Mouse (Mus musculus): ENCODE data around the gene Necap1. TPM values are rescaled to one million over a fixed set of nuclear protein-coding genes. Genes with fewer than 3 reads are reported as not detected.

Gene Necap1
- 32.9 and 40.4 TPM in 2 replicates for total RNA-seq (2012; rRNA removed)

DNA sequence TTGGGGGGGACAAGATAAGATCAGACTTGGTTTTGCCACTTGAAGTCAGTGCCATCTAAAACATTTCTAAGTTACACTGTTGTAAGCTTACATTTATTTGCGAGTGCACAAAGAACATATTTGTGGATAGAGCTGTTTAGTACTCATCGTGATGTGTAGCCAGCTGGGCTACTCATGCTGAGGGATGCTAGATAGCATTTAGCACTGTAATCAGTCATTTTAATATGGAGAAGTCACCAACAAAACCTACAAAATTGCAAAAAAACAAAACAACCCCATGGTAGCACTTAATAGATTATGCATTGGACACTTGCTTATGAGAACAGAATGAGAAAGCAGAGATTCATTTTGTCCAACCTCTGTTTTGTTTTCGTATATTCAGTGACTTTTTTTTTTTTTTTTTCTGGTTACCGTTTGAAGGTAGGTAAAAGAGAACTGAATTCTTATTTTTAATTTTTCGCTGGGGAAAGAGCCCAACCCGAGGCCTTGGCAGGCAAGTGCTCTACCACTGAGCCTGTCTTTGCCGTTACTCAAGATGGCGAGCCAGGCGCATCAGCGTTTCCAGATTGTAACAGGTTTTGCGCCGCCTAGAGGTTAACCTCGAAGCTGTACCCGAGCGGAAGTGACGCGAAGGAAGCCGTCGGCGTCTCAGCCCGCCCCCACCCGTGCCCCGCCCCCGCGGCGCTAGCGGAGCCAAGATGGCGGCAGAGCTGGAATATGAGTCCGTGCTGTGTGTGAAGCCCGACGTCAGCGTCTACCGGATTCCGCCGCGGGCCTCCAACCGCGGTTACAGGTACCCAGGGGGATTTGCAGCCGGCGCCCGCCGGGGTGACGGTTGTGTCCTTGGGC lies at the start of gene Necap1:
TSS of gene Necap1 (plus strand) at position 604 of the 849 bp plus-strand sequence.
- Histone ChIP-seq H3K4me3 (ENCODE audit: insufficient read depth in 1 of 2, low read depth in 1 of 2, low read length in 2 of 2, poor library complexity in 1 of 2, severe bottlenecking in 1 of 2) (peak within 1 kb of the TSS; percentile 94 to 96), H3K36me3 (ENCODE audit: control insufficient read depth, insufficient read depth, low read length, poor library complexity, severe bottlenecking) (peaks cover 6% of the 10 kb centered on the region; the same call in 1 of the 2 replicates), H3K9me3 (ENCODE audit: control insufficient read depth, insufficient read depth, low read depth, low read length) (no peaks in the 10 kb centered on the region), H3K27ac (ENCODE audit: insufficient read depth, low read depth, low read length, poor library complexity, severe bottlenecking) (peak within 1 kb of the TSS; percentile 72; the same call in 1 of the 2 replicates), H3K4me1 (ENCODE audit: control insufficient read depth in 2 of 2, insufficient read depth in 2 of 2, low read length in 2 of 2, poor library complexity in 1 of 2) (no peaks in the 10 kb centered on the region), H3K9ac (ENCODE audit: insufficient read depth, low read depth, low read length, poor library complexity, severe bottlenecking) (peak within 1 kb of the TSS; percentile 98)
- peak; percentile 95 for DNase-seq (ENCODE audit: low read depth, low spot score)
- in situ Hi-C loops (cut with MboI; ENCODE audit: low sequenced_read_pairs in 2 of 2, unreplicated experiment in 2 of 2) = no loop called here
- TF ChIP-seq CHD2 (IDR thresholded peaks at IDR 0.05; ENCODE audit: low read depth, low read length) (no peak), MAFK (IDR thresholded peaks at IDR 0.05; ENCODE audit: insufficient read depth, low read depth, low read length) (0 out of 2 replicates have a peak, but pooled peaks have one; percentile 4), ZC3H11A (IDR thresholded peaks at IDR 0.05; ENCODE audit: borderline replicate concordance, low read depth, low read length) (0 out of 2 replicates have a peak, but pooled peaks have one; percentile 0), HCFC1 (IDR thresholded peaks at IDR 0.05; ENCODE audit: borderline replicate concordance, insufficient read depth, low read length) (peak; percentile 48; the same call in 1 of the 2 replicates), ZNF384 (IDR thresholded peaks at IDR 0.05; ENCODE audit: low read depth, low read length) (0 out of 2 replicates have a peak, but pooled peaks have one; percentile 44)

DNA sequence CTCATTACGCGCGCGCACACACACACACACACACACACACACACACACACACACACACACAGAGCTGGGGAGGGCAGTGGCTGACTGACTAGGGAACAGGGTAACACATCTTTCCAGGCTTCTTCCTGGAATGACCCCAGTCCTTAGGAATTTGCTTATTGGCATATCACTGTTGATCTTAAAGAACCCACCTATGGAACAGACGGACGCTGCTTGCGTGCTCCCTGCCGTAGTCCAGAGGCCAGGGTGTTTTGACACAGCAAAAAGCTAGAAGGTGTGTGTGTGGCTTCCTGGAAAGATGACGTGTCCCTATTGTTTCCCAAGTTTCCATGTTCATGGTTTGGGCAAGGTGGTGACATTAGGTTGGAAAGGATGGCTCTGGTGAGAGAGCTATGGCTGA lies 49.1 kb upstream of the Necap1 start:
- Histone ChIP-seq H3K9ac (ENCODE audit: insufficient read depth, low read depth, low read length, poor library complexity, severe bottlenecking) (no peak overlapping the region), H3K9me3 (ENCODE audit: control insufficient read depth, insufficient read depth, low read depth, low read length) (no peaks in the 10 kb centered on the region), H3K4me1 (ENCODE audit: control insufficient read depth in 2 of 2, insufficient read depth in 2 of 2, low read length in 2 of 2, poor library complexity in 1 of 2) (peaks cover 5 to 19% of the 10 kb centered on the region in 2 experiments; a peak in 3 of 4 replicates), H3K27ac (ENCODE audit: insufficient read depth, low read depth, low read length, poor library complexity, severe bottlenecking) (no peak overlapping the region), H3K4me3 (ENCODE audit: insufficient read depth in 1 of 2, low read depth in 1 of 2, low read length in 2 of 2, poor library complexity in 1 of 2, severe bottlenecking in 1 of 2) (no peak overlapping the region), H3K36me3 (ENCODE audit: control insufficient read depth, insufficient read depth, low read length, poor library complexity, severe bottlenecking) (no peaks in the 10 kb centered on the region)
- no peak for TF ChIP-seq HCFC1 (IDR thresholded peaks at IDR 0.05; ENCODE audit: borderline replicate concordance, insufficient read depth, low read length)
- no peak for TF ChIP-seq CHD2 (IDR thresholded peaks at IDR 0.05; ENCODE audit: low read depth, low read length)
- no peak for TF ChIP-seq ZNF384 (IDR thresholded peaks at IDR 0.05; ENCODE audit: low read depth, low read length)
- TF ChIP-seq MAFK (IDR thresholded peaks at IDR 0.05; ENCODE audit: insufficient read depth, low read depth, low read length) = no peak
- no peak for TF ChIP-seq ZC3H11A (IDR thresholded peaks at IDR 0.05; ENCODE audit: borderline replicate concordance, low read depth, low read length)
- in situ Hi-C loops (cut with MboI; ENCODE audit: low sequenced_read_pairs in 2 of 2, unreplicated experiment in 2 of 2) = no loop called here
- no peak for DNase-seq (ENCODE audit: low read depth, low spot score)

DNA sequence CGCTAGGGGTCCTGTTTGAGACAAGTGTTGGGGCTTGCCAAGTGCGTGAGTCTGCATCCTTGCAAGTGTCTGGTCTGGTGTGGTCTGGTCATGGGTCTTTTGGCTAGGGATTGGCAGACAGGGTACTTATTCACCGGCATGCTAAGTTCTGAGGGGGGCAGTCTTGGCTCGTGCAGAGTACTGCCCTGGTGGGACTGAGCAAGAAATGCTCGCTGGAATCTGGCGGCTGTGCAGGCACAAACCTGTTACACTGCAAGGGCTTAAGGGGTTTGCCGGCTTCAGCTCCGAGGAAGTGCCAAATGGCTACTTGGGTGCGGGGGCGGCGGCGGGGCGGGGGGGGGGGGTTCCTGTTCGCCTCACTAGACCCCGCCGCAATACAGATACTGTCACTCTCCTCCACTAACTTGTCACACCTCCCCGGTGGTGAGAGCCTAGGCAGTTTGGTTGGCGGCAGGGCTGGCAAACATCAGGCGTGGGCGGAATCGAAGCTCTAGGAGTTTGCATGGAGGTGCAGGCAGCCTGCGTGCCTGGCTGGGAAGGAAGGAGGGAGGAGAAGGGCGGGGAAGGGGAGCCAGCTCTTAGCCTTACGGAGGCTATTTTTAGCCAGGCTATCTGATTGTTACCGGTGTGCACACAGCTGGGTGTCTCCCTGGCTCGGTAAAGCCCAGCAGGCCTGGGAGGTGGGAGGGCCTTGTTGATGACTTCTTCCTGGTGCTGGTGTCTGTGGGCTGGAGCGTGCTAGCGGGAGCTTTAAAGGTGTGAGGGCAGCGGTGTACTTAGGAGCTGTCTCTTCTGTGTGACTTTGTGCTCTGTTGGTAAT lies 48.1 kb upstream of the Necap1 start:
- peak; percentile 70 for DNase-seq (ENCODE audit: low read depth, low spot score)
- TF ChIP-seq MAFK (IDR thresholded peaks at IDR 0.05; ENCODE audit: insufficient read depth, low read depth, low read length) (no peak), ZNF384 (IDR thresholded peaks at IDR 0.05; ENCODE audit: low read depth, low read length) (no peak), HCFC1 (IDR thresholded peaks at IDR 0.05; ENCODE audit: borderline replicate concordance, insufficient read depth, low read length) (no peak), ZC3H11A (IDR thresholded peaks at IDR 0.05; ENCODE audit: borderline replicate concordance, low read depth, low read length) (no peak), CHD2 (IDR thresholded peaks at IDR 0.05; ENCODE audit: low read depth, low read length) (no peak)
- in situ Hi-C loops (cut with MboI; ENCODE audit: low sequenced_read_pairs in 2 of 2, unreplicated experiment in 2 of 2) = no loop called here
- H3K36me3 ChIP-seq (ENCODE audit: control insufficient read depth, insufficient read depth, low read length, poor library complexity, severe bottlenecking) = no peaks in the 10 kb centered on the region
- H3K9me3 ChIP-seq (ENCODE audit: control insufficient read depth, insufficient read depth, low read depth, low read length) = no peaks in the 10 kb centered on the region
- peak overlapping the region; percentile 45 to 68 for H3K4me3 ChIP-seq (ENCODE audit: insufficient read depth in 1 of 2, low read depth in 1 of 2, low read length in 2 of 2, poor library complexity in 1 of 2, severe bottlenecking in 1 of 2)
- H3K9ac ChIP-seq (ENCODE audit: insufficient read depth, low read depth, low read length, poor library complexity, severe bottlenecking) = peak overlapping the region; percentile 23; the same call in 1 of the 2 replicates
- H3K4me1 ChIP-seq (ENCODE audit: control insufficient read depth in 2 of 2, insufficient read depth in 2 of 2, low read length in 2 of 2, poor library complexity in 1 of 2) = peaks cover 5 to 15% of the 10 kb centered on the region in 2 experiments; a peak in 3 of 4 replicates
- no peak overlapping the region for H3K27ac ChIP-seq (ENCODE audit: insufficient read depth, low read depth, low read length, poor library complexity, severe bottlenecking)

DNA sequence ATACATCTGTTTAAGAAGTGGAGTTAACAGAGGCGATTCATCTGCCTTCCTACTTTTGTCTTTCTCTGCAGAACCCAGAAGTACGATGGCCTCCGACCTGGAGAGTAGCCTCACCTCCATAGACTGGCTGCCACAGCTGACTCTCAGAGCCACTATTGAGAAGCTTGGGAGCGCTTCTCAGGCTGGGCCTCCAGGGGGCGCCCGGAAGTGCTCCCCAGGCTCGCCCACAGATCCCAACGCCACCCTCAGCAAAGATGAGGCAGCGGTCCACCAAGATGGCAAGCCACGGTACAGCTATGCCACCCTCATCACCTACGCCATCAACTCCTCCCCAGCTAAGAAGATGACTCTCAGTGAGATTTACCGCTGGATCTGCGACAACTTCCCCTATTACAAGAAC lies 46.2 kb upstream of the Necap1 start:
- no peak overlapping the region for H3K9ac ChIP-seq (ENCODE audit: insufficient read depth, low read depth, low read length, poor library complexity, severe bottlenecking)
- in situ Hi-C loops (cut with MboI; ENCODE audit: low sequenced_read_pairs in 2 of 2, unreplicated experiment in 2 of 2) = no loop called here
- no peak for DNase-seq (ENCODE audit: low read depth, low spot score)
- no peak overlapping the region for H3K4me3 ChIP-seq (ENCODE audit: insufficient read depth in 1 of 2, low read depth in 1 of 2, low read length in 2 of 2, poor library complexity in 1 of 2, severe bottlenecking in 1 of 2)
- H3K27ac ChIP-seq (ENCODE audit: insufficient read depth, low read depth, low read length, poor library complexity, severe bottlenecking) = no peak overlapping the region
- no peaks in the 10 kb centered on the region for H3K36me3 ChIP-seq (ENCODE audit: control insufficient read depth, insufficient read depth, low read length, poor library complexity, severe bottlenecking)
- no peak for TF ChIP-seq ZC3H11A (IDR thresholded peaks at IDR 0.05; ENCODE audit: borderline replicate concordance, low read depth, low read length)
- TF ChIP-seq CHD2 (IDR thresholded peaks at IDR 0.05; ENCODE audit: low read depth, low read length) = no peak
- no peak for TF ChIP-seq ZNF384 (IDR thresholded peaks at IDR 0.05; ENCODE audit: low read depth, low read length)
- no peak for TF ChIP-seq HCFC1 (IDR thresholded peaks at IDR 0.05; ENCODE audit: borderline replicate concordance, insufficient read depth, low read length)
- no peak for TF ChIP-seq MAFK (IDR thresholded peaks at IDR 0.05; ENCODE audit: insufficient read depth, low read depth, low read length)
- no peaks in the 10 kb centered on the region for H3K9me3 ChIP-seq (ENCODE audit: control insufficient read depth, insufficient read depth, low read depth, low read length)
- peaks cover 5 to 12% of the 10 kb centered on the region in 2 experiments; a peak in 3 of 4 replicates for H3K4me1 ChIP-seq (ENCODE audit: control insufficient read depth in 2 of 2, insufficient read depth in 2 of 2, low read length in 2 of 2, poor library complexity in 1 of 2)

Measured in ES-E14 (cell line).